Comparison of ENCODE assay signal across 8 mouse cellular contexts in the genomic region with DNA sequence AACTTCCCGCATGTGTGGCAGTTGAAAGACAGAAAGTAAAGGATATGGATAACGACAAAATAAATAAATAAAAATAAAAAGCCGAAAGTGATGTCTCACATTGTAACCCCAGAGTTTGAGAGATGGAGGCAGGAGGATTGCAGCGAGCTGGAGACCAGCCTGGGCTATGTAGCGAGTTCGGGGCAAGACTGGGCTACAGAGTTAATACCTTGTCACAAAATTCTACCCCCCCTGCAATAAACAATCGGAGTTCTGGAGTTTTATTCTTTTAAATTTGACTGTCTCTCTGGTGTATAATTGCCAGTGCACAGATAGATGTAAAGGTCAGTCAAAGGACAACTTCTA. TPM values are rescaled to one million over a fixed set of nuclear protein-coding genes. Genes with fewer than 3 reads are reported as not detected.
A peak's percentile ranks its signal among the peaks of the same experiment; 100 is the strongest.
DNase-seq lines count a peak whose midpoint lies in the region; ATAC-seq and TF ChIP-seq lines count a peak whose summit lies in the region.

No protein-coding gene starts in this region.

- no peaks in the 10 kb centered on the region for H3K4me1 ChIP-seq in lung, embryonic 14.5 days (ENCODE audit: insufficient read depth)
- H3K4me1 ChIP-seq in embryonic fibroblast, embryonic 13.5 days (ENCODE audit: control insufficient read depth, insufficient read depth, low read length) = no peaks in the 10 kb centered on the region
- H3K4me1 ChIP-seq in intestine, postnatal 0 days (replicated peaks; ENCODE audit: control insufficient read depth, insufficient read depth, low read length) = 0 out of 2 replicates have a peak, but pooled peaks cover 7% of the 10 kb centered on the region
- H3K4me1 ChIP-seq in neural tube, embryonic 15.5 days = peaks cover 14% of the 10 kb centered on the region

- ATAC-seq in lung, embryonic 14.5 days (ENCODE audit: insufficient read depth) = peak; percentile 53
- peak; percentile 10; the same call in 1 of the 2 replicates for ATAC-seq in intestine, postnatal 0 days
- ATAC-seq in neural tube, embryonic 15.5 days (ENCODE audit: low FRiP score) = peak; percentile 59

- no peak for DNase-seq in lung, embryonic 14.5 days
- no peak for DNase-seq in lung, postnatal 25 days (ENCODE audit: low spot score)
- no peak for DNase-seq in thymus, postnatal 25 days
- no peak for DNase-seq in ovary, adult 18-20 months (ENCODE audit: low spot score)
- no peak for DNase-seq in natural killer cell, adult 2 months (ENCODE audit: low spot score in 2 of 2)

- 12% methylated on average over 7 of the region's 7 CpGs for WGBS in lung, embryonic 14.5 days
- WGBS in intestine, postnatal 0 days = 13% methylated on average over 7 of the region's 7 CpGs
- WGBS in neural tube, embryonic 15.5 days = 20% methylated on average over 7 of the region's 7 CpGs

- no peaks in the 10 kb centered on the region for H3K27me3 ChIP-seq in lung, embryonic 14.5 days (ENCODE audit: insufficient read depth, low read length)
- no peaks in the 10 kb centered on the region for H3K27me3 ChIP-seq in intestine, postnatal 0 days (replicated peaks; ENCODE audit: control insufficient read depth, insufficient read depth, low read length)
- no peaks in the 10 kb centered on the region for H3K27me3 ChIP-seq in neural tube, embryonic 15.5 days (replicated peaks)

- H3K9ac ChIP-seq in lung, embryonic 14.5 days = peak overlapping the region; percentile 95; the same call in 1 of the 2 replicates
- peak overlapping the region; percentile 99; the same call in 1 of the 2 replicates for H3K9ac ChIP-seq in intestine, postnatal 0 days (ENCODE audit: low read depth, low read length)
- H3K9ac ChIP-seq in neural tube, embryonic 15.5 days (replicated peaks) = peak overlapping the region; percentile 32; the same call in 1 of the 2 replicates

- no peak for TF ChIP-seq CTCF in lung, embryonic 14.5 days (IDR thresholded peaks at IDR 0.05; ENCODE audit: low read depth)
- TF ChIP-seq CTCF in embryonic fibroblast, embryonic 13.5 days (IDR thresholded peaks at IDR 0.05; ENCODE audit: borderline replicate concordance, insufficient read depth, low read length) = no peak
- no peak for TF ChIP-seq CTCF in intestine, postnatal 0 days (IDR thresholded peaks at IDR 0.05; ENCODE audit: low read depth)

- peak overlapping the region; percentile 96; the same call in 1 of the 2 replicates for H3K27ac ChIP-seq in lung, embryonic 14.5 days (ENCODE audit: low read depth)
- 0 out of 2 replicates have a peak overlapping the region, but pooled peaks have one; percentile 23 for H3K27ac ChIP-seq in embryonic fibroblast, embryonic 13.5 days (ENCODE audit: insufficient read depth, low read length)
- H3K27ac ChIP-seq in intestine, postnatal 0 days (ENCODE audit: low read depth, low read length) = no peak overlapping the region
- H3K27ac ChIP-seq in neural tube, embryonic 15.5 days (replicated peaks) = peak overlapping the region; percentile 79

- peaks cover 23% of the 10 kb centered on the region for H3K36me3 ChIP-seq in lung, embryonic 14.5 days (ENCODE audit: insufficient read depth)
- H3K36me3 ChIP-seq in intestine, postnatal 0 days (ENCODE audit: control insufficient read depth, insufficient read depth) = peaks cover 10% of the 10 kb centered on the region
- H3K36me3 ChIP-seq in neural tube, embryonic 15.5 days = peaks cover 19% of the 10 kb centered on the region

- peak overlapping the region; percentile 78 for H3K4me2 ChIP-seq in lung, embryonic 14.5 days
- H3K4me2 ChIP-seq in intestine, postnatal 0 days (replicated peaks; ENCODE audit: low read depth) = peak overlapping the region; percentile 75
- H3K4me2 ChIP-seq in neural tube, embryonic 15.5 days = peak overlapping the region; percentile 70

- peak overlapping the region; percentile 99 for H3K4me3 ChIP-seq in lung, embryonic 14.5 days (ENCODE audit: low read depth, low read length)
- peak overlapping the region; percentile 12; the same call in 1 of the 2 replicates for H3K4me3 ChIP-seq in embryonic fibroblast, embryonic 13.5 days (ENCODE audit: insufficient read depth, low read length)
- H3K4me3 ChIP-seq in intestine, postnatal 0 days (ENCODE audit: low read depth, low read length) = peak overlapping the region; percentile 100
- H3K4me3 ChIP-seq in neural tube, embryonic 15.5 days (replicated peaks) = peak overlapping the region; percentile 98

- no peak for TF ChIP-seq POLR2A in embryonic fibroblast, embryonic 13.5 days (IDR thresholded peaks at IDR 0.05; ENCODE audit: low read depth, low read length)

- no peaks in the 10 kb centered on the region for H3K9me3 ChIP-seq in lung, embryonic 14.5 days (ENCODE audit: low read depth, low read length)
- no peaks in the 10 kb centered on the region for H3K9me3 ChIP-seq in intestine, postnatal 0 days (ENCODE audit: control insufficient read depth)
- no peaks in the 10 kb centered on the region for H3K9me3 ChIP-seq in neural tube, embryonic 15.5 days (replicated peaks)

RNA-seq across cellular contexts. Expression of gene Ssr1, which starts 0.4 kb away (rescaled TPM):
- 158 and 182 TPM in 2 replicates for polyA plus RNA-seq in lung, embryonic 14.5 days (2014; fragmentation: Nextera tagmentation; extraction: Ambion mirVana)
- 280 and 311 TPM in 2 replicates for polyA plus RNA-seq in embryonic fibroblast, embryonic 13.5 days (2011; ENCODE audit: insufficient read length, low read depth, missing spikeins)
- 76.2 and 77.9 TPM in 2 replicates for polyA plus RNA-seq in intestine, postnatal 0 days (2015; fragmentation: Nextera tagmentation; extraction: Ambion mirVana)
- polyA plus RNA-seq in neural tube, embryonic 15.5 days (2015; fragmentation: Nextera tagmentation; extraction: Ambion mirVana) = 64.5 and 67.1 TPM in 2 replicates

RNA-seq across cellular contexts. Expression of gene Riok1, which starts 42.4 kb away (rescaled TPM):
- polyA plus RNA-seq in lung, embryonic 14.5 days (2014; fragmentation: Nextera tagmentation; extraction: Ambion mirVana) = 51.3 and 53.3 TPM in 2 replicates
- polyA plus RNA-seq in embryonic fibroblast, embryonic 13.5 days (2011; ENCODE audit: insufficient read length, low read depth, missing spikeins) = 48.6 and 56.8 TPM in 2 replicates
- polyA plus RNA-seq in intestine, postnatal 0 days (2015; fragmentation: Nextera tagmentation; extraction: Ambion mirVana) = 15.7 and 20.6 TPM in 2 replicates
- polyA plus RNA-seq in neural tube, embryonic 15.5 days (2015; fragmentation: Nextera tagmentation; extraction: Ambion mirVana) = 51.7 and 54.4 TPM in 2 replicates

RNA-seq across cellular contexts. Expression of gene Cage1, which starts 42.5 kb away (rescaled TPM):
- 0.80 and 1.1 TPM in 2 replicates for polyA plus RNA-seq in lung, embryonic 14.5 days (2014; fragmentation: Nextera tagmentation; extraction: Ambion mirVana)
- 1.1 and 1.4 TPM in 2 replicates for polyA plus RNA-seq in embryonic fibroblast, embryonic 13.5 days (2011; ENCODE audit: insufficient read length, low read depth, missing spikeins)
- 0.63 and 0.71 TPM in 2 replicates for polyA plus RNA-seq in intestine, postnatal 0 days (2015; fragmentation: Nextera tagmentation; extraction: Ambion mirVana)
- 2.0 and 2.6 TPM in 2 replicates for polyA plus RNA-seq in neural tube, embryonic 15.5 days (2015; fragmentation: Nextera tagmentation; extraction: Ambion mirVana)

Comparison
In these comparisons a context has a peak if more than half of its experiments do, and no peak if none do; other contexts are left out.
1. H3K4me3 ChIP-seq: peak in every context shown above with its lines; median percentile 100 in intestine, postnatal 0 days; 99 in lung, embryonic 14.5 days; 98 in neural tube, embryonic 15.5 days; 12 in embryonic fibroblast, embryonic 13.5 days.
2. H3K9ac ChIP-seq: peak in every context shown above with its lines; median percentile 99 in intestine, postnatal 0 days; 95 in lung, embryonic 14.5 days; 32 in neural tube, embryonic 15.5 days.